Mouse (Mus musculus): Measurements from ENCODE around the gene Hhat.

Gene Hhat

GRCm38 (mm10) chr1:192663608-192664007 lies 107.4 kb downstream of the Hhat start:
- Histone ChIP-seq H3K27me3 (ENCODE audit: control insufficient read depth, insufficient read depth, low read length, poor library complexity, severe bottlenecking) (no peaks in the 10 kb centered on the region), H3K36me3 (ENCODE audit: control insufficient read depth, insufficient read depth, low read length, poor library complexity, severe bottlenecking) (no peaks in the 10 kb centered on the region)
- no peak for DNase-seq (ENCODE audit: low read depth, low spot score)

DNA sequence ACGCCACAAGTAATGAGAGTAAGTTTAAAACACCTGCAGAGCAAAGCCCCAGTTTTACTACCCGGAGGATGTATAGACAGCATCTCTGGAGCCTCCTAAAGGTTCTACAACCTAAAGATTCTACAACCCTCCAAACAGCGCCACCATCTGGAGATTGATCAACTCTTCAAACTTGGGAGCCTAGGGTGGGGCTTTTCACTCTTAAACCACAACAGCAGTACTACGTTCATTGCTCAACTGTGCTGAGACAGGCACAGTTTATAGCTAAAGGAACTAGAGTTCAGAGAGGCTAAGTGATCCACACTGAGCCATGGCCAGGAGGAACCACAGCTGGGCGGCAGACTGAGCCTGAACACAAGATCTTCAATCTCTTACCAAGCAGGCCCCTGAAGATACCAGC lies 107.9 kb downstream of the Hhat start:
- DNase-seq (ENCODE audit: low read depth, low spot score) = no peak
- no peaks in the 10 kb centered on the region for H3K36me3 ChIP-seq (ENCODE audit: control insufficient read depth, insufficient read depth, low read length, poor library complexity, severe bottlenecking)
- H3K27me3 ChIP-seq (ENCODE audit: control insufficient read depth, insufficient read depth, low read length, poor library complexity, severe bottlenecking) = no peaks in the 10 kb centered on the region

DNA sequence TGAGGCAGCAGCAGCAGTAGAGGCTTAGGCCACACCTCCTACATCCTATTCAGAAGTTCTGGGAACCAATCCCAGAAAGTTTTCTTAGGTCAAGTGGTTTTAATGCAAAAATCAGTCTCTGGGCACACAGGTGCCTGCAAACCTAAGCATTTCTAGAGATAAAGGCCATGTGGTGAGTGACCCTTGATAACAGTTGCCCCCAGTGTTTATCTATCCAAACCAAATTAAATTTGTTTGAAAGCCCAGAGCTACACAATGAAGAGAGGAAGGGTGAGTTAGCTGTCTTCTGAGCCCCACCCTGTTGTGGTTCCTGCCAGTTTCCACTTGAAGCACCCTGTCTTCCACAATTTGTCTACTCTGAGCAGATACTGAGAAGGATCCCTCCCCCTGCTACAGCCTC lies 109.4 kb downstream of the Hhat start:
- H3K36me3 ChIP-seq (ENCODE audit: control insufficient read depth, insufficient read depth, low read length, poor library complexity, severe bottlenecking) = no peaks in the 10 kb centered on the region
- no peak for DNase-seq (ENCODE audit: low read depth, low spot score)
- H3K27me3 ChIP-seq (ENCODE audit: control insufficient read depth, insufficient read depth, low read length, poor library complexity, severe bottlenecking) = no peaks in the 10 kb centered on the region

DNA sequence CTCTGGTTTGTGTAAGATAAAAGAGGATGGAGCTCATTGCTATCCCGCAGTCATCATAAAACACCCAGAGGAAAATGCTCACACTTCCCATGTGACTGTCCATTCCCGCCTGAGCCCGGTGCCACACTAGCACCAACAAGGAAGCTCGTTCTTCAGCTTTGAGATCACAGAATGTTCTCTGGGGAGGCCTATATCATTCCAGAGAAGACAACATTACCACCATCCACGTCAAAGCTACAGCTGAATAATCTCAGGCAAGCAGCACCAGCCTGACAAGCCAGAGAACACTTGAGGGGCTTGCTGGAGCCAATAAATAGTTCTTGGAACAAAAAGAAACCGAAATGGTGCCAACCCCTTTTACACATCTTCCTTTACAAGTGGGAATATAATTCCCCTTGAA lies 113.6 kb downstream of the Hhat start:
- no peaks in the 10 kb centered on the region for H3K27me3 ChIP-seq (ENCODE audit: control insufficient read depth, insufficient read depth, low read length, poor library complexity, severe bottlenecking)
- H3K36me3 ChIP-seq (ENCODE audit: control insufficient read depth, insufficient read depth, low read length, poor library complexity, severe bottlenecking) = no peaks in the 10 kb centered on the region
- DNase-seq (ENCODE audit: low read depth, low spot score) = no peak

DNA sequence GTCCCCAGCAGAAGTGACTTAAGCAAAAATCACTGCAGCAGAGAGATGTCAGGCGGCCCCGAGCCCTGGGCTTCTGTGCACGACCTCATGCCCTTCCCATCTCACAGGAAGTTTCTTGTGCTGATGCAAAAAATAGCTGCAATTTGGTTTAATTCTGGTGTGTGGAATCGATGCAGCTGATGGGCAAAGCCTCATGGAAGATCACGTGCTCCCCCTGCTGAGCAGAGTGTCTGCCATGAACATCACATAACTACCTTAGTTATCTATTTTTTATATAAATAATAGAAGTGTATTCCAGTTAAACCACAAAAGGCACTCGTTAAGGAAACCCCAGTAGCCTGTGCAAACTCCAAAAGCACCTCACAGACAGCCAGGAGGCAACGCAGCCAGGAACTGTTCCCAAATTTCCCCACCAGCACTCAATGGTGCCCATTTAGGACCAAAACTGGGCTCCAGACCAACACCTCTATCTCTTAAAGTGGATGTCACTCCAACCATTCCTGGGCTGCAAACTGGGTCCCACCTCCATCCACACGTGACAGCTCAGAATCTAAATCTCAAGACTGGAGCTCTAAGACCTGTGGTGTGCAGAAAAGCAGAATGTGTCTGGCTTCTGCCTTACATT lies 118.9 kb downstream of the Hhat start:
- no peaks in the 10 kb centered on the region for H3K27me3 ChIP-seq (ENCODE audit: control insufficient read depth, insufficient read depth, low read length, poor library complexity, severe bottlenecking)
- no peaks in the 10 kb centered on the region for H3K36me3 ChIP-seq (ENCODE audit: control insufficient read depth, insufficient read depth, low read length, poor library complexity, severe bottlenecking)
- no peak for DNase-seq (ENCODE audit: low read depth, low spot score)

DNA sequence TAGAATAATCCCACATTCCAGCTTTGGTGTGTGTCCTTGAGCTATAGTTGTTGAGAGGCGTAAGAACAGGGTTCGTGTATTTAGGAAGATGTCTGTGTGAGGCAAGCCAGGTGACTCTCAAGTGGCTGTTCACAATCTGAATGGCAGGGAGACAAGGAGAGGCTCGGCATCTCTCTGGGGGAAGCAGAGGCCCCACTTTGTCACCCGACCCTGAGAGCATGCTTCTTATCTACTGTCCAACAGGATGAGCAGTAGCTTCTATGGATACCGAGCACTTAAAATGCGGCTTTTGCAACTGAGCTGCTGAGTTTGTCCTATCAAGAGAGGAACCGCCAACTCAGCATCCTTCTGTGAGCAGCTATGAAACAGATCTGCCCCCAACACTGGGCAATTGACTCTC lies 120.4 kb downstream of the Hhat start:
- H3K36me3 ChIP-seq (ENCODE audit: control insufficient read depth, insufficient read depth, low read length, poor library complexity, severe bottlenecking) = no peaks in the 10 kb centered on the region
- no peak for DNase-seq (ENCODE audit: low read depth, low spot score)
- H3K27me3 ChIP-seq (ENCODE audit: control insufficient read depth, insufficient read depth, low read length, poor library complexity, severe bottlenecking) = no peaks in the 10 kb centered on the region

DNA sequence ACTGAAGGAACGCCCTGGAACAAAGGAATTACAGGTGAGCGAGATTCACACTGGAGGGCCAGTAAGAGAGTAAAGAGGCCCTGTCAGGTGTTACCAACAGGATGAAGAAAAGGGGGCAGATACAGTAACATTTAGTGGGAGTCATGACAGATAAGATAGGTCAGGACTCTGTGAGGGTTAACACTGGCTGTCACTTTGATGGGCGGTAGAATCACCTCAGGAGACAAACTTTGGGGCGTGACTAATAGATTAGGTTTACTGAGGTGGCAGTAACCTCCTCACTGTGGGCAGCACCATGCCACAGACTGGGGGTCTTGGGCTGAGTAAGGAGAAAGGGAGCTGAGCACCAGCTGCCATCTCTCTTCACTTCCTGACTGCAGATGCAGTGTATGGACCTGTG lies 121.0 kb downstream of the Hhat start:
- no peak for DNase-seq (ENCODE audit: low read depth, low spot score)
- no peaks in the 10 kb centered on the region for H3K27me3 ChIP-seq (ENCODE audit: control insufficient read depth, insufficient read depth, low read length, poor library complexity, severe bottlenecking)
- no peaks in the 10 kb centered on the region for H3K36me3 ChIP-seq (ENCODE audit: control insufficient read depth, insufficient read depth, low read length, poor library complexity, severe bottlenecking)

DNA sequence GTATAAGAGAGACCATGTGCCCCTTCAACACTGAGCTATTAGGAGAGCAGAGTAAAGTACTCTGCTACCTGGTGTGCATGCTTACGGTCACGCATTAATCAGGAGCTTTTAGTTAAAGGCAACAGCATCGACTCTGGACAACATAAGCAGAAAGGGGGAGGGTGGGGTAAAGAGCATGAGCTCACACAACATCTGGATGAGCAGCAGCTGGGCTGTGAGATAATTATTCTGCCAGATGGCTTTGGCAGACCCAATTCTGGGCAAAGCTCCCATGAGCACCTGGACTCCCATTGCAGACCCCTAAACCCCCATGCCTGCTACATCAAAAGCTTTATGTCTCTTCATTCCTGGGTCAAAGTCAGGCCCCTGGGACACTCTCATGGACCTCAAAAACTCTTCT lies 121.8 kb downstream of the Hhat start:
- no peaks in the 10 kb centered on the region for H3K27me3 ChIP-seq (ENCODE audit: control insufficient read depth, insufficient read depth, low read length, poor library complexity, severe bottlenecking)
- no peak for DNase-seq (ENCODE audit: low read depth, low spot score)
- no peaks in the 10 kb centered on the region for H3K36me3 ChIP-seq (ENCODE audit: control insufficient read depth, insufficient read depth, low read length, poor library complexity, severe bottlenecking)

- no peaks in the 10 kb centered on the region for H3K36me3 ChIP-seq (ENCODE audit: control insufficient read depth, insufficient read depth, low read length, poor library complexity, severe bottlenecking)
- DNase-seq (ENCODE audit: low read depth, low spot score) = no peak
- no peaks in the 10 kb centered on the region for H3K27me3 ChIP-seq (ENCODE audit: control insufficient read depth, insufficient read depth, low read length, poor library complexity, severe bottlenecking)
These were observed 123.7 kb downstream of the Hhat start for GRCm38 (mm10) chr1:192647361-192647760.

DNA sequence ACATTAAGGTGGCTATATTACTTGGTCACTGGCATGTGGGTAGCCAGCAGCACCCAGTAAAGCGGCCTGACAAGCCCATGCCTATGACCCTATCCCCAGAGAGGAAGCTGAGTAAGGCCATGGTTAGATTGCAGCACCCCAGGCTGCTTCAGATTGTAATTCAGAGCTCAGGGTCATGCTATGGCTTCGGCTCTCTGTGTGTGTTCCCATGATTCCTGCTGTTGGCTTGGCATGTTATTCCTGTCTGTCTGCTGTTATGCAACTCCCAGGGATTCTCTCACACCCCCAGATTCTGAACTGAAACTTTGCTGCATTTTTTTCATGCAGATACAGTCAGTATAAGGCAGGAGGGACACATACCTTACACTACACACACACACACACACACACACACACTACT lies 128.9 kb downstream of the Hhat start:
- Histone ChIP-seq H3K36me3 (ENCODE audit: control insufficient read depth, insufficient read depth, low read length, poor library complexity, severe bottlenecking) (no peaks in the 10 kb centered on the region), H3K27me3 (ENCODE audit: control insufficient read depth, insufficient read depth, low read length, poor library complexity, severe bottlenecking) (no peaks in the 10 kb centered on the region)
- DNase-seq (ENCODE audit: low read depth, low spot score) = no peak

DNA sequence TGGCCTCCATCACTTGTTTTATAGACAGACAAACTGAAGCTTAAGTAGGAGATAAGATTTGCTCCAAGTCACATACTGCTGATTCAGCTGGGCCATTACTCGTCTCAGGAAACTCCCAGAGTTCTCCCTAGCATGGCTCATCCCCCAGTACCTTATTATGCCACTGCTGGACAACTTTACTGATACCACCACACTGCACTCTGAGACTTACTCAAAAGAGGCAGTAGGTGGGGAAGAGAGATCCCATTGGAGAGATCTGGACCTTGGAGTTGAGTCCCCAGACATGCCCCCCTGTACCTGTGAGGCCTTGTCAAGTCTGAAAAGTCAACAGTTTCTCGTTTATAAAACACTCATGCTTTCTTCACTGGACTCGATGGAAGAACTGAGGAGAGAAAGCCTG lies 131.8 kb downstream of the Hhat start:
- no peaks in the 10 kb centered on the region for H3K36me3 ChIP-seq (ENCODE audit: control insufficient read depth, insufficient read depth, low read length, poor library complexity, severe bottlenecking)
- H3K27me3 ChIP-seq (ENCODE audit: control insufficient read depth, insufficient read depth, low read length, poor library complexity, severe bottlenecking) = no peaks in the 10 kb centered on the region
- DNase-seq (ENCODE audit: low read depth, low spot score) = no peak

- DNase-seq (ENCODE audit: low read depth, low spot score) = no peak
- no peaks in the 10 kb centered on the region for H3K27me3 ChIP-seq (ENCODE audit: control insufficient read depth, insufficient read depth, low read length, poor library complexity, severe bottlenecking)
- H3K36me3 ChIP-seq (ENCODE audit: control insufficient read depth, insufficient read depth, low read length, poor library complexity, severe bottlenecking) = no peaks in the 10 kb centered on the region
These were observed 149.2 kb downstream of the Hhat start for GRCm38 (mm10) chr1:192621843-192622242.

GRCm38 (mm10) chr1:192613271-192613670 lies 157.8 kb downstream of the Hhat start:
- Histone ChIP-seq H3K36me3 (ENCODE audit: control insufficient read depth, insufficient read depth, low read length, poor library complexity, severe bottlenecking) (no peaks in the 10 kb centered on the region), H3K27me3 (ENCODE audit: control insufficient read depth, insufficient read depth, low read length, poor library complexity, severe bottlenecking) (no peaks in the 10 kb centered on the region)
- no peak for DNase-seq (ENCODE audit: low read depth, low spot score)

DNA sequence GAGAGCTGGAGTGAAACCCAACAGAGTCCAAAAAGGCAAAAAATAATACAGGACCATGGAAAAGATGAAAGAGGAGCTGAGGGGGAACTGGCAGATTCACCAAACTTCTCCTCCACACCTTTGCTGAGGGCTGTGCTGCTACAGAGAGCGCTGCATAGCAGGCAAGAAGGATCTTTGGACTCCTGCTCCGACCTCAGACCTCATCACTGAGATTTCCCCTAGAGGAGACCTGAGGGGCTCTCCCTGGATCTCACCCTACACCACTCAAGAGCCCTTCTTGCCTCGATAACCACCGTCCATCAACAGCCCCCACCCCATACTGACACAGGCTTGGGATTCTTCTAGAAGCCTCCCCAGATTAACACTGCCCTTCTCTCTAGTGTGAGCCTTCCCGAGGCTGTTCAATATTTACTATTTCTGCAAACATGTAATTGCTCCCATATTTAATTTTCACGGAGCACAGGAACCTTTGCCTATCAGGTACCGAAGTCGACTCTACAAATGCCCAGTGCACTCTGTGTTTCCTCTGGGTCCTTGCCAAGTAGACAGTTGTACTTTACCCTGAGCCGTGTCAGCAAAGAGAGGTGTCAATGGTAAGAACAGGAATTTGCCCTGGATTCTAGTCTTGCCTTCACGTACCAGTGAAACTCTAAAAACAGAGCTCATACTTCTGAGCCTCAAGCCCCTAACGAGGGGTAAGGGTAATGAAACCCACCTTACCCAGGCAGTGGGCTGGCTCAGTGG lies 158.9 kb downstream of the Hhat start:
- DNase-seq (ENCODE audit: low read depth, low spot score) = no peak
- Histone ChIP-seq H3K36me3 (ENCODE audit: control insufficient read depth, insufficient read depth, low read length, poor library complexity, severe bottlenecking) (no peaks in the 10 kb centered on the region), H3K27me3 (ENCODE audit: control insufficient read depth, insufficient read depth, low read length, poor library complexity, severe bottlenecking) (no peaks in the 10 kb centered on the region)

- no peaks in the 10 kb centered on the region for H3K36me3 ChIP-seq (ENCODE audit: control insufficient read depth, insufficient read depth, low read length, poor library complexity, severe bottlenecking)
- no peak for DNase-seq (ENCODE audit: low read depth, low spot score)
- H3K27me3 ChIP-seq (ENCODE audit: control insufficient read depth, insufficient read depth, low read length, poor library complexity, severe bottlenecking) = no peaks in the 10 kb centered on the region
These were observed 164.1 kb downstream of the Hhat start for GRCm38 (mm10) chr1:192606876-192607275.

- no peak for DNase-seq (ENCODE audit: low read depth, low spot score)
- Histone ChIP-seq H3K36me3 (ENCODE audit: control insufficient read depth, insufficient read depth, low read length, poor library complexity, severe bottlenecking) (no peaks in the 10 kb centered on the region), H3K27me3 (ENCODE audit: control insufficient read depth, insufficient read depth, low read length, poor library complexity, severe bottlenecking) (no peaks in the 10 kb centered on the region)
These were observed 166.6 kb downstream of the Hhat start for GRCm38 (mm10) chr1:192604413-192604812.

Measured in splenic B cell, adult 2 months (primary cell).